Mouse (Mus musculus): Measurements from ENCODE around the gene Akap2.

Gene Akap2

GRCm38 (mm10) chr4:57703574-57704470 is 13.6 kb upstream of the Akap2 start:
- no peak for DNase-seq

- DNase-seq = no peak
These were observed 12.9 kb upstream of the Akap2 start for GRCm38 (mm10) chr4:57704575-57704974.

- DNase-seq = no peak
These were observed 1.6 kb upstream of the Akap2 start for GRCm38 (mm10) chr4:57715849-57716248.

- DNase-seq = no peak
These were observed 722 bp upstream of the Akap2 start for GRCm38 (mm10) chr4:57716735-57717134.

- DNase-seq = no peak
These were observed 1.9 kb downstream of the Akap2 start for GRCm38 (mm10) chr4:57719370-57719769.

- no peak for DNase-seq
These were observed 3.5 kb downstream of the Akap2 start for GRCm38 (mm10) chr4:57720869-57721361.

- peak; percentile 8 to 68 for DNase-seq
These were observed 4.8 kb downstream of the Akap2 start for GRCm38 (mm10) chr4:57722296-57722695.

GRCm38 (mm10) chr4:57723659-57724058 is 6.2 kb downstream of the Akap2 start:
- DNase-seq = peak; percentile 43 to 56

GRCm38 (mm10) chr4:57725569-57725968 is 8.1 kb downstream of the Akap2 start:
- DNase-seq = no peak

GRCm38 (mm10) chr4:57728611-57729183 is 11.2 kb downstream of the Akap2 start:
- peak in 1 of 2 experiments; percentile 53 for DNase-seq

- no peak for DNase-seq
These were observed 12.6 kb downstream of the Akap2 start for GRCm38 (mm10) chr4:57730047-57730446.

- DNase-seq = peak in 1 of 2 experiments; percentile 49
These were observed 13.5 kb downstream of the Akap2 start for GRCm38 (mm10) chr4:57730801-57731598.

- DNase-seq = peak; percentile 66 to 81
These were observed 14.9 kb downstream of the Akap2 start for GRCm38 (mm10) chr4:57732351-57732750.

- DNase-seq = peak in 1 of 2 experiments; percentile 40
These were observed 16.0 kb downstream of the Akap2 start for GRCm38 (mm10) chr4:57733445-57733844.

GRCm38 (mm10) chr4:57735426-57735825 is 18.0 kb downstream of the Akap2 start:
- DNase-seq = peak; percentile 88 to 94

GRCm38 (mm10) chr4:57738856-57739552 is 21.5 kb downstream of the Akap2 start:
- no peak for DNase-seq

GRCm38 (mm10) chr4:57743325-57743929 is 26.0 kb downstream of the Akap2 start:
- DNase-seq = no peak

- no peak for DNase-seq
These were observed 33.2 kb downstream of the Akap2 start for GRCm38 (mm10) chr4:57750651-57751050.

- DNase-seq = no peak
These were observed 33.6 kb downstream of the Akap2 start for GRCm38 (mm10) chr4:57751054-57751453.

GRCm38 (mm10) chr4:57751566-57751965 is 34.1 kb downstream of the Akap2 start:
- no peak for DNase-seq

- no peak for DNase-seq
These were observed 37.6 kb downstream of the Akap2 start for GRCm38 (mm10) chr4:57755085-57755484.

GRCm38 (mm10) chr4:57757997-57758396 is 40.5 kb downstream of the Akap2 start:
- DNase-seq = no peak
